Mouse (Mus musculus) ES-Bruce4 (cell line): ENCODE results near the gene Kank1.

Source experiments
- CTCF ChIP-seq: IDR thresholded peaks from one replicate; pipeline ENCODE4 v1.8.1; 2011; ENCODE audit warnings: low read depth, low read length
- EP300 ChIP-seq: IDR thresholded peaks from 2 replicates; pipeline ENCODE4 v1.6.1; 2011; ENCODE audit warnings: low read depth, low read length; ENCODE audit not compliant: insufficient read depth
- POLR2A ChIP-seq: IDR thresholded peaks from one replicate; pipeline ENCODE4 v1.8.1; 2011; ENCODE audit warnings: low read length; ENCODE audit not compliant: insufficient read depth

DNA sequence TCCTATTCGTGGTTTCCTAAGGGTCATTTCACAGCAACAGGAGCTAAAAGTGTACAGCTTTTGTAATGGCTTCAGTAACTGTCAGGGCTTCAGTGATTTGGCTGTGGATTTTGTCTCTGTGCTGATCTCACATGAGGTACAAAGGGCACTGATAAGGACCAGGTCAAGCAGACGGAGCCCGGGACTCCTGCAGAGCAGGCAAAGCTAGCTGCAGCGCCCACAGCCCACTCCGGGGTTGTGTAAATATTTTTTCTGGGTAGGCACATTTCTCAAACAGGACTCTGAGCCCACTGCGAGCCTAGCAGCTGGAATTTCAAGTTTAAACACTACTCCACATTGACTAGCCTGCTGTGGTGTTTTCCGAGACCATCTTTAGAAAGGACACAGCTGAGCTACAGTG lies 145.2 kb downstream of the Kank1 start:
- TF ChIP-seq POLR2A (no peak), EP300 (no peak), CTCF (no peak)
